Comparison of ENCODE assay signal across 8 mouse cellular contexts in genomic region chr1:132476575-132476927, GRCm38 (mm10). TPM values are rescaled to one million over a fixed set of nuclear protein-coding genes. Genes with fewer than 3 reads are reported as not detected.
DNase-seq lines count a peak whose midpoint lies in the region; ATAC-seq lines count a peak whose summit lies in the region.

No protein-coding gene starts in this region.

- peak overlapping the region; percentile 76 for H3K9ac ChIP-seq in heart, embryonic 14.5 days (ENCODE audit: low read length)
- H3K9ac ChIP-seq in hindbrain, embryonic 13.5 days, result peak overlapping the region; percentile 87

- H3K4me1 ChIP-seq in heart, embryonic 14.5 days (ENCODE audit: control insufficient read depth in 2 of 2, insufficient read depth in 2 of 2, low read length in 2 of 2), result peaks cover 0 to 11% of the 10 kb centered on the region in 2 experiments; a peak in 2 of 4 replicates
- H3K4me1 ChIP-seq in hindbrain, embryonic 13.5 days (replicated peaks), result peaks cover 33% of the 10 kb centered on the region

- peak overlapping the region; percentile 60 to 65 for H3K27ac ChIP-seq in heart, embryonic 14.5 days (replicated peaks in 1 of 2; ENCODE audit: control insufficient read depth in 1 of 2, insufficient read depth in 1 of 2, low read depth in 2 of 2, low read length in 2 of 2)
- H3K27ac ChIP-seq in hindbrain, embryonic 13.5 days, result peak overlapping the region; percentile 73

- no peaks in the 10 kb centered on the region for H3K27me3 ChIP-seq in heart, embryonic 14.5 days (ENCODE audit: control insufficient read depth, insufficient read depth, low read length)
- H3K27me3 ChIP-seq in hindbrain, embryonic 13.5 days, result no peaks in the 10 kb centered on the region

- H3K36me3 ChIP-seq in heart, embryonic 14.5 days (ENCODE audit: control insufficient read depth, insufficient read depth, low read length), result no peaks in the 10 kb centered on the region
- no peaks in the 10 kb centered on the region for H3K36me3 ChIP-seq in hindbrain, embryonic 13.5 days

- no peaks in the 10 kb centered on the region for H3K9me3 ChIP-seq in heart, embryonic 14.5 days (ENCODE audit: control insufficient read depth, low read length)
- no peaks in the 10 kb centered on the region for H3K9me3 ChIP-seq in hindbrain, embryonic 13.5 days

- H3K4me2 ChIP-seq in heart, embryonic 14.5 days (ENCODE audit: low read length), result peak overlapping the region; percentile 81
- H3K4me2 ChIP-seq in hindbrain, embryonic 13.5 days, result peak overlapping the region; percentile 82

- ATAC-seq in heart, embryonic 14.5 days (ENCODE audit: insufficient number of reproducible peaks, insufficient read depth, low FRiP score, low read depth), result 0 out of 2 replicates have a peak, but pooled peaks have one; percentile 16
- ATAC-seq in hindbrain, embryonic 13.5 days (ENCODE audit: low FRiP score), result peak; percentile 58
- peak; percentile 58 for ATAC-seq in megakaryocyte-erythroid progenitor cell, adult 5-6 weeks (replicated peaks; ENCODE audit: low FRiP score, low TSS enrichment, poor library complexity, severe bottlenecking)

- peak overlapping the region; percentile 87 to 94 for H3K4me3 ChIP-seq in heart, embryonic 14.5 days (ENCODE audit: control insufficient read depth in 1 of 2, insufficient read depth in 1 of 2, low read depth in 1 of 2, low read length in 2 of 2)
- peak overlapping the region; percentile 82 for H3K4me3 ChIP-seq in hindbrain, embryonic 13.5 days

- WGBS in heart, embryonic 14.5 days, result 3% methylated on average over 9 of the region's 9 CpGs
- 6% methylated on average over 9 of the region's 9 CpGs for WGBS in hindbrain, embryonic 13.5 days

- no peak for DNase-seq in heart, adult 9 months (ENCODE audit: low spot score in 2 of 2)
- peak; percentile 65 for DNase-seq in MEL-GATA-1-ER (ENCODE audit: extremely low read depth, low read depth)
- no peak for DNase-seq in layer of hippocampus, adult 8-10 months (ENCODE audit: low spot score in 2 of 2)
- DNase-seq in adrenal gland, postnatal 14 days, result no peak
- no peak for DNase-seq in gastrocnemius, adult 8-10 months (ENCODE audit: low spot score in 2 of 2)

RNA-seq across cellular contexts. Expression of gene Rbbp5, which starts 0.6 kb away (rescaled TPM):
- polyA plus RNA-seq in heart, embryonic 14.5 days (2014; fragmentation: Nextera tagmentation; extraction: Ambion mirVana), result 27.3 and 27.7 TPM in 2 replicates
- polyA plus RNA-seq in hindbrain, embryonic 13.5 days (2015; fragmentation: Nextera tagmentation; extraction: Ambion mirVana), result 47.8 and 48.0 TPM in 2 replicates
- total RNA-seq in megakaryocyte-erythroid progenitor cell, adult 5-6 weeks (2014; fragmentation: Nextera tagmentation), result 48.7 and 52.0 TPM in 2 replicates
- total RNA-seq in megakaryocyte-erythroid progenitor cell, adult 5-6 weeks (2017), result 81.3 and 83.9 TPM in 2 replicates
- 10 to 100 TPM; 57.2 to 73.3 (median 65.9) TPM for total RNA-seq in layer of hippocampus, adult 8-10 months (2022)
- 31.6 and 33.2 TPM in 2 replicates for total RNA-seq in adrenal gland, postnatal 14 days (2021)
- total RNA-seq in gastrocnemius, adult 8-10 months (2022), result 10 to 100 TPM; 17.6 to 21.6 (median 19.1) TPM

RNA-seq across cellular contexts. Expression of gene Tmem81, which starts 29.5 kb away (rescaled TPM):
- polyA plus RNA-seq in heart, embryonic 14.5 days (2014; fragmentation: Nextera tagmentation; extraction: Ambion mirVana), result 0.78 and 1.1 TPM in 2 replicates
- polyA plus RNA-seq in hindbrain, embryonic 13.5 days (2015; fragmentation: Nextera tagmentation; extraction: Ambion mirVana), result 0.97 and 1.0 TPM in 2 replicates
- 8.0 and 11.4 TPM in 2 replicates for total RNA-seq in megakaryocyte-erythroid progenitor cell, adult 5-6 weeks (2014; fragmentation: Nextera tagmentation)
- 2.3 and 7.4 TPM in 2 replicates for total RNA-seq in megakaryocyte-erythroid progenitor cell, adult 5-6 weeks (2017)
- total RNA-seq in layer of hippocampus, adult 8-10 months (2022), result 1 to 10 TPM; 5.9 to 6.5 (median 6.3) TPM
- total RNA-seq in adrenal gland, postnatal 14 days (2021), result 2.3 and 4.2 TPM in 2 replicates
- 1 to 10 TPM; 1.2 to 1.9 (median 1.3) TPM for total RNA-seq in gastrocnemius, adult 8-10 months (2022)

RNA-seq across cellular contexts. Expression of gene Dstyk, which starts 59.2 kb away (rescaled TPM):
- polyA plus RNA-seq in heart, embryonic 14.5 days (2014; fragmentation: Nextera tagmentation; extraction: Ambion mirVana), result 11.4 and 12.2 TPM in 2 replicates
- polyA plus RNA-seq in hindbrain, embryonic 13.5 days (2015; fragmentation: Nextera tagmentation; extraction: Ambion mirVana), result 10.0 and 10.3 TPM in 2 replicates
- total RNA-seq in megakaryocyte-erythroid progenitor cell, adult 5-6 weeks (2014; fragmentation: Nextera tagmentation), result 3.8 and 12.1 TPM in 2 replicates
- total RNA-seq in megakaryocyte-erythroid progenitor cell, adult 5-6 weeks (2017), result 5.1 and 13.9 TPM in 2 replicates
- total RNA-seq in layer of hippocampus, adult 8-10 months (2022), result 10 to 100 TPM; 41.2 to 53.1 (median 47.5) TPM
- total RNA-seq in adrenal gland, postnatal 14 days (2021), result 20.1 and 23.2 TPM in 2 replicates
- total RNA-seq in gastrocnemius, adult 8-10 months (2022), result 10 to 100 TPM in 1 of 4 experiments, 1 to 10 TPM in 3; 7.7 to 11.2 (median 8.5) TPM
